Mouse (Mus musculus) testis, adult 2 months (tissue): ENCODE measurements at regions not wholly inside any gene's neighbourhood (a gene's known extent, or its start where the extent isn't known, plus 50 kb on each side); places are given as distances from the start of the nearest gene placed in this dataset.

Source experiments
- H3K27ac ChIP-seq: fragments of 200-500 bp; 2 replicates; pipeline ENCODE4 v1.5.1; 2012; ENCODE audit warnings: low read depth, low read length; ENCODE audit not compliant: control insufficient read depth, insufficient read depth
- H3K27me3 ChIP-seq: fragments of 200-500 bp; 2 replicates; pipeline ENCODE4 v1.6.1; 2012; ENCODE audit warnings: mild to moderate bottlenecking, low read length, moderate library complexity; ENCODE audit not compliant: control insufficient read depth, insufficient read depth
- H3K36me3 ChIP-seq: fragments of 200-500 bp; 2 replicates; pipeline ENCODE4 v1.6.1; 2012; ENCODE audit warnings: mild to moderate bottlenecking, low read length; ENCODE audit not compliant: control insufficient read depth, insufficient read depth
- H3K4me1 ChIP-seq: fragments of 200-500 bp; 2 replicates; pipeline ENCODE4 v1.6.1; 2012; ENCODE audit warnings: low read length; ENCODE audit not compliant: control insufficient read depth, insufficient read depth
- H3K4me3 ChIP-seq: fragments of 200-500 bp; 2 replicates; pipeline ENCODE4 v1.5.1; 2012; ENCODE audit warnings: low read depth, mild to moderate bottlenecking, low read length, moderate library complexity, mixed read lengths; ENCODE audit not compliant: control insufficient read depth
- CTCF ChIP-seq: fragments of 200-500 bp; IDR thresholded peaks from 2 replicates; pipeline ENCODE4 v1.5.1; 2012; ENCODE audit warnings: low read depth, mild to moderate bottlenecking, inconsistent platforms, low read length, moderate library complexity; ENCODE audit not compliant: control insufficient read depth, insufficient read depth, insufficient replicate concordance
- POLR2A ChIP-seq: fragments of 200-500 bp; IDR thresholded peaks from 2 replicates; pipeline ENCODE4 v1.6.1; 2012; ENCODE audit warnings: low read depth, mild to moderate bottlenecking, inconsistent platforms, low read length, moderate library complexity; ENCODE audit not compliant: control insufficient read depth

GRCm38 (mm10) chrX:12344805-12345555 lies 184.8 kb upstream of the Bcor start:
- Histone ChIP-seq H3K4me3 (no peak overlapping the region), H3K36me3 (no peaks in the 10 kb centered on the region), H3K27me3 (no peaks in the 10 kb centered on the region), H3K27ac (no peak overlapping the region), H3K4me1 (no peaks in the 10 kb centered on the region)
- TF ChIP-seq CTCF, result no peak
- no peak for TF ChIP-seq POLR2A

GRCm38 (mm10) chrX:12346856-12347255 lies 186.7 kb upstream of the Bcor start:
- no peak for TF ChIP-seq POLR2A
- no peaks in the 10 kb centered on the region for H3K4me1 ChIP-seq
- H3K4me3 ChIP-seq, result no peak overlapping the region
- H3K27ac ChIP-seq, result no peak overlapping the region
- H3K36me3 ChIP-seq, result no peaks in the 10 kb centered on the region
- no peaks in the 10 kb centered on the region for H3K27me3 ChIP-seq

- no peaks in the 10 kb centered on the region for H3K27me3 ChIP-seq
- TF ChIP-seq POLR2A, result no peak
- TF ChIP-seq CTCF, result no peak
These were observed 188.0 kb upstream of the Bcor start for GRCm38 (mm10) chrX:12348117-12348516.

GRCm38 (mm10) chrX:12354875-12355274 lies 194.7 kb upstream of the Bcor start:
- H3K27ac ChIP-seq, result no peak overlapping the region
- H3K27me3 ChIP-seq, result no peaks in the 10 kb centered on the region
- H3K36me3 ChIP-seq, result no peaks in the 10 kb centered on the region
- H3K4me3 ChIP-seq, result no peak overlapping the region
- no peaks in the 10 kb centered on the region for H3K4me1 ChIP-seq
- TF ChIP-seq POLR2A (no peak), CTCF (no peak)

More at GRCm38 (mm10) chrX:12348117-12348516, 188.0 kb upstream of the Bcor start:
- Histone ChIP-seq H3K27ac (no peak overlapping the region), H3K4me1 (no peaks in the 10 kb centered on the region), H3K36me3 (no peaks in the 10 kb centered on the region), H3K4me3 (no peak overlapping the region)

GRCm38 (mm10) chrX:12358026-12358425 lies 197.9 kb upstream of the Bcor start:
- Histone ChIP-seq H3K4me1 (no peaks in the 10 kb centered on the region), H3K36me3 (no peaks in the 10 kb centered on the region), H3K27ac (no peak overlapping the region), H3K27me3 (no peaks in the 10 kb centered on the region), H3K4me3 (no peak overlapping the region)
- TF ChIP-seq CTCF, result no peak
- no peak for TF ChIP-seq POLR2A

- Histone ChIP-seq H3K36me3 (no peaks in the 10 kb centered on the region), H3K27ac (no peak overlapping the region), H3K4me3 (no peak overlapping the region), H3K27me3 (no peaks in the 10 kb centered on the region), H3K4me1 (no peaks in the 10 kb centered on the region)
- TF ChIP-seq CTCF (no peak), POLR2A (no peak)
These were observed 205.6 kb upstream of the Bcor start for GRCm38 (mm10) chrX:12365582-12366323.

- Histone ChIP-seq H3K27ac (no peak overlapping the region), H3K36me3 (no peaks in the 10 kb centered on the region), H3K4me1 (no peaks in the 10 kb centered on the region), H3K27me3 (no peaks in the 10 kb centered on the region), H3K4me3 (no peak overlapping the region)
- no peak for TF ChIP-seq POLR2A
- no peak for TF ChIP-seq CTCF
These were observed 206.6 kb upstream of the Bcor start for GRCm38 (mm10) chrX:12366801-12367200.

- TF ChIP-seq CTCF, result no peak
- TF ChIP-seq POLR2A, result no peak
These were observed 213.5 kb upstream of the Bcor start for GRCm38 (mm10) chrX:12373670-12374069.

More at GRCm38 (mm10) chrX:12373670-12374069, 213.5 kb upstream of the Bcor start:
- no peaks in the 10 kb centered on the region for H3K36me3 ChIP-seq
- H3K27ac ChIP-seq, result no peak overlapping the region
- H3K27me3 ChIP-seq, result no peaks in the 10 kb centered on the region
- H3K4me1 ChIP-seq, result no peaks in the 10 kb centered on the region
- H3K4me3 ChIP-seq, result no peak overlapping the region
